Mouse (Mus musculus): ENCODE measurements at regions not wholly inside any gene's neighbourhood (a gene's known extent, or its start where the extent isn't known, plus 50 kb on each side); places are given as distances from the start of the nearest gene placed in this dataset.

DNA sequence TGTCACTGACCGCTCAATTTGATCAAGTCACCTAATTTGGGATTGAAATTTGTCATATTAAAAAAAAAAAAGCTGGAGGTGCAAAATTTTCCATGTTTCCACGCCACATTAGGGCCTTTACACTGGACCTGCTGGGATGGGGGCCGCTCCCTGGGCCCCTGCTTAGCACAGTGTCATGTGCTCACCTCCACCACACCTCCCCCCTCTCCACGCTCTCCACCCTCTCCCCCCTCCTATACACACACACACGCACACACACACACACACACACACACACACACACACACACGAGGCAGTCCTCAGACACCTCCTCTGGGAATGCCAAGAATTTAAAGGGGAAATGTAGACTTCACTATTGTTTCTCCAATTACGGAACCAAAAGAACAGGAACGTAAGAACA, 156.8 kb upstream of the Arid2 start:
- Histone ChIP-seq H3K4me3 (replicated peaks; ENCODE audit: insufficient read depth, low read depth, low read length) (no peak overlapping the region), H3K4me1 (ENCODE audit: control insufficient read depth, insufficient read depth, low read length) (no peaks in the 10 kb centered on the region; the same call in 1 of the 2 replicates), H3K27me3 (ENCODE audit: control insufficient read depth, insufficient read depth, low read length) (no peaks in the 10 kb centered on the region), H3K27ac (ENCODE audit: insufficient read depth, low read length) (no peak overlapping the region)
- no peak for DNase-seq
- TF ChIP-seq CTCF (IDR thresholded peaks at IDR 0.05; ENCODE audit: borderline replicate concordance, insufficient read depth, low read depth, low read length): no peak
- no peak for TF ChIP-seq POLR2A (IDR thresholded peaks at IDR 0.05; ENCODE audit: borderline replicate concordance, insufficient read depth, low read length)
- 77% methylated on average over 8 of the region's 8 CpGs for WGBS

DNA sequence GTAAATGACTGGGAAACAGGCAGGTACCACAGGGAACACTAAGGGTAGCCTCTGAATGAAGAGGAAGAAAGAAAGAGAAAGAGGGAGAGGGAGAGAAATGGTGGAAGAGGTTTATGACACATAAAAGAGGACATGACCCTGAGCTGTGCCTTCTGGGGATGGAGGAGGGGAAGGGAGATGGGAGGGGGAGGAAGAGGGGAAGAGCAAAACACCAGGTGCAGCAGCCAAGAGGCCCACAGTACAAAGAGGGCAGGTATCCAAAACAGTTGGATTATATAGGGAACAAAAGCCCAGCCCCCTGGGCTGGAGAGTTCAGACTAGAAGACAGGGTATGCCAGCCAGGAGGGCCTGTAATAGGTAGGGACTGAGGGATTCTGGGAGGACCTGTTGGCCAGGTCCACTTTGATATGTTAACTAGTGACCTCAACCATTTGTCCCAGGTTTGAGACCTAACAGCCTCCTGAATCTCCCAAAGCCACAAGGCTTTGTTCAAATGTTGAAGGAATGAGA, 155.7 kb upstream of the Arid2 start:
- no peak for TF ChIP-seq POLR2A (IDR thresholded peaks at IDR 0.05; ENCODE audit: borderline replicate concordance, insufficient read depth, low read length)
- TF ChIP-seq CTCF (IDR thresholded peaks at IDR 0.05; ENCODE audit: borderline replicate concordance, insufficient read depth, low read depth, low read length): no peak
- Histone ChIP-seq H3K4me3 (replicated peaks; ENCODE audit: insufficient read depth, low read depth, low read length) (no peak overlapping the region), H3K27me3 (ENCODE audit: control insufficient read depth, insufficient read depth, low read length) (no peaks in the 10 kb centered on the region), H3K27ac (ENCODE audit: insufficient read depth, low read length) (no peak overlapping the region), H3K4me1 (ENCODE audit: control insufficient read depth, insufficient read depth, low read length) (no peaks in the 10 kb centered on the region; the same call in 1 of the 2 replicates)
- DNase-seq: no peak

DNA sequence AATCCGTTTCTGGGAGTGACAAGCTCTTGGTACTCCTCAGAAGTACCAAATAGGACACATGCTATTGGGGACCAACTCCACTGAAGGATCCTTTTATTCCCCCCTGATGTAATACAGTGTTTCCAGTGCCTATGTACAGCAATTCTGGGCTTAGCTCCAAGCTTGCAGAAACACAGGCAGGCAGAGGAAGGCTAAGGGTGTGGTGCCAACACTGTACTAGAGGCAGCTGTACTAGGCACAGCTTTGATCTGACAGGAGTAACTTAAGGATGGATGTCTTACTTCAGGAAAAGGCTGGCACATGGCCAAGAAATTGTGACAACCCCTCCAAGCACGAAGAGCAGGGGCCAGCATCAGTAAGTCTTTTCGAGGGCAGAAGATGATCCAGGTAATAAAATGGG, 154.7 kb upstream of the Arid2 start:
- no peak overlapping the region for H3K27ac ChIP-seq (ENCODE audit: insufficient read depth, low read length)
- 12% methylated on average over 3 of the region's 3 CpGs for WGBS
- no peak for DNase-seq

DNA sequence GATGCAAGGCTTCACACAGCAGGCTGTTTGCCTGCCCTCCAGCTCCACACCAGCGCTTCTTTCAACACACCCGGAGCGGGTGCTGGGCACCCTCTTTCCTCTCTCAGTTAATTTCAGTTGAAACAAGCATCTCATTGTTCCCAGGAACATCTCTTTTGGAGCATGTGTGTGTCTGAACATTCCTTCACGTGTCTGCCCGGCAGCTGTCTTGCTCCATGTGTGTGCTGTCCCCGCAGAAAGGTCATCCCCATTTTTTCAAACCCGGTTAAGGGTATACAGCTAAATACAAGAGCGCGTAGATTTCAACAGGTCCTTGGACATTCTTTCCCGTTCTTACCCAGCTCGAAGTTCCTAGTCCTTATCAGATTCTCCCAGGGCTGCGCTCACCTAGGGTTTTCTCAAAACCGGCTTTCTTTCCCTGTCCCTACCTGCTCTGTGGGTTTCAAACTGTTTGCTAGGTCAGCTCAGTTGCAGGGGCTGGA, 152.0 kb upstream of the Arid2 start:
- 19% methylated on average over 13 of the region's 13 CpGs for WGBS
- no peak for TF ChIP-seq CTCF (IDR thresholded peaks at IDR 0.05; ENCODE audit: borderline replicate concordance, insufficient read depth, low read depth, low read length)
- no peak for TF ChIP-seq POLR2A (IDR thresholded peaks at IDR 0.05; ENCODE audit: borderline replicate concordance, insufficient read depth, low read length)
- H3K27me3 ChIP-seq (ENCODE audit: control insufficient read depth, insufficient read depth, low read length): no peaks in the 10 kb centered on the region

More for the DNA sequence above, 154.7 kb upstream of the Arid2 start:
- H3K27me3 ChIP-seq (ENCODE audit: control insufficient read depth, insufficient read depth, low read length): no peaks in the 10 kb centered on the region
- no peaks in the 10 kb centered on the region; the same call in 1 of the 2 replicates for H3K4me1 ChIP-seq (ENCODE audit: control insufficient read depth, insufficient read depth, low read length)
- TF ChIP-seq CTCF (IDR thresholded peaks at IDR 0.05; ENCODE audit: borderline replicate concordance, insufficient read depth, low read depth, low read length) (no peak), POLR2A (IDR thresholded peaks at IDR 0.05; ENCODE audit: borderline replicate concordance, insufficient read depth, low read length) (no peak)
- no peak overlapping the region for H3K4me3 ChIP-seq (replicated peaks; ENCODE audit: insufficient read depth, low read depth, low read length)

DNA sequence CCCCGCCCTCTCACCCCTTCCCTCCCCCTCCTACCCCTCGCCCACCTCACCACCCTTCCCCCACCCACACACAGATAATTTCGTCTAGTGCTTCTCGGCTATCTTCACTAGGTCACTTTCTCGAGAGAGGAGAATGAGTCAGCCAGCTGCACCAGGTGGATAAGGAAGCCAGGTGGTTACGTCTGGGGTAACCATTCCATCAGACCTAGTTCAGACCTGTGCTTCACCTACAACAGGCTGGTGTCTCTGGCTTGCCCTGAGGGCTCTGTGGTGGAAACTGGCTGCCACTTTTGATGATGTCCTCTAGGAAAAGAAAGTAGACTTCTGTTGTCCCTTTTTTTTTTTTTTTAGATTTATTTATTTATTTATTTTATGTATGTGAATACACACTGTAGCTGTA, 151.5 kb upstream of the Arid2 start:
- no peak overlapping the region for H3K27ac ChIP-seq (ENCODE audit: insufficient read depth, low read length)
- WGBS: 40% methylated on average over 6 of the region's 6 CpGs
- H3K27me3 ChIP-seq (ENCODE audit: control insufficient read depth, insufficient read depth, low read length): no peaks in the 10 kb centered on the region
- no peak for DNase-seq
- no peaks in the 10 kb centered on the region for H3K4me1 ChIP-seq (ENCODE audit: control insufficient read depth, insufficient read depth, low read length)
- H3K4me3 ChIP-seq (replicated peaks; ENCODE audit: insufficient read depth, low read depth, low read length): no peak overlapping the region
- TF ChIP-seq CTCF (IDR thresholded peaks at IDR 0.05; ENCODE audit: borderline replicate concordance, insufficient read depth, low read depth, low read length) (no peak), POLR2A (IDR thresholded peaks at IDR 0.05; ENCODE audit: borderline replicate concordance, insufficient read depth, low read length) (no peak)

More for the DNA sequence above, 152.0 kb upstream of the Arid2 start:
- no peak overlapping the region for H3K27ac ChIP-seq (ENCODE audit: insufficient read depth, low read length)
- no peak for DNase-seq
- no peak overlapping the region for H3K4me3 ChIP-seq (replicated peaks; ENCODE audit: insufficient read depth, low read depth, low read length)
- H3K4me1 ChIP-seq (ENCODE audit: control insufficient read depth, insufficient read depth, low read length): no peaks in the 10 kb centered on the region

DNA sequence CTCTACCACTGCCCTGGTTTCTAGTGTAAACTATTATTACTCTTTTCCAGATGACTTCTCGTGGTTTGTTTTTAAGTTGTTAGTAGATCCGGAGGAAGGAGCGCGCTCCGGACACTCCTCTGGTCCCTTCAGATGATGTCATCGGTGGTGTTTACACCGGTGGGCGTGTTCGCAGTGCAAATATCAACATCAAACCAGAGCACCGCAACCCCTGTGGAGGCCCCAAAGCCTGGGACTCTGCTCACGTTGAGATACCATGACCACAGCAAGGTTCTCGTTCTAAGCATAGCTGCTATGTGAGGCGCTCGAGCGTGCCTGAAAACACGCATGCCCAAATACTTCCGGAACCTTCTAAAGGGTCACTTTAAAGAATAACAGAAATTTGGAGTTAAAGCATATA, 149.8 kb upstream of the Arid2 start:
- H3K4me3 ChIP-seq (replicated peaks; ENCODE audit: insufficient read depth, low read depth, low read length): no peak overlapping the region
- no peak for TF ChIP-seq CTCF (IDR thresholded peaks at IDR 0.05; ENCODE audit: borderline replicate concordance, insufficient read depth, low read depth, low read length)
- TF ChIP-seq POLR2A (IDR thresholded peaks at IDR 0.05; ENCODE audit: borderline replicate concordance, insufficient read depth, low read length): no peak
- WGBS: 93% methylated on average over 17 of the region's 17 CpGs

DNA sequence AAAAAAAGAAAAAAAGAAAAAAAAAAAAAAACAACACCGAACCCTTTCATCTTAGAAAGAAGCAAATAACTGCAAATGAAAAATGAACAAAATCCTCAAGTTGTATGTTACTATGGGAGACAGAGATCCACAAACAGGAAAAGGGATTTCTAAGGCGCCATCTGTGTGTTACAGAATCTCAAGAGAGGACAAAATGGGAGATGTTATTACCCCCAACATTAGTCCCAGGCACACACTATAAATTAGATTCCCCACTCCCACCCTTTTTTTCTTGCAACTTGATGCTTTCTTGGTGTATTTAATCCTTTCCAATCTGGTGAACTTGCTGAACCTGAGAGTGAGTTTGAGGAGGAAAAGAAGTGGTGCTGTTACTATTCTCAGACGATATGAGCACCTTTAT, 149.4 kb upstream of the Arid2 start:
- WGBS: 95% methylated on average over 3 of the region's 3 CpGs
- no peaks in the 10 kb centered on the region for H3K27me3 ChIP-seq (ENCODE audit: control insufficient read depth, insufficient read depth, low read length)
- no peak overlapping the region for H3K27ac ChIP-seq (ENCODE audit: insufficient read depth, low read length)
- DNase-seq: no peak
- no peak for TF ChIP-seq POLR2A (IDR thresholded peaks at IDR 0.05; ENCODE audit: borderline replicate concordance, insufficient read depth, low read length)
- no peak overlapping the region for H3K4me3 ChIP-seq (replicated peaks; ENCODE audit: insufficient read depth, low read depth, low read length)
- no peaks in the 10 kb centered on the region for H3K4me1 ChIP-seq (ENCODE audit: control insufficient read depth, insufficient read depth, low read length)

More for the DNA sequence above, 149.8 kb upstream of the Arid2 start:
- Histone ChIP-seq H3K27me3 (ENCODE audit: control insufficient read depth, insufficient read depth, low read length) (no peaks in the 10 kb centered on the region), H3K27ac (ENCODE audit: insufficient read depth, low read length) (no peak overlapping the region), H3K4me1 (ENCODE audit: control insufficient read depth, insufficient read depth, low read length) (no peaks in the 10 kb centered on the region)
- DNase-seq: no peak

DNA sequence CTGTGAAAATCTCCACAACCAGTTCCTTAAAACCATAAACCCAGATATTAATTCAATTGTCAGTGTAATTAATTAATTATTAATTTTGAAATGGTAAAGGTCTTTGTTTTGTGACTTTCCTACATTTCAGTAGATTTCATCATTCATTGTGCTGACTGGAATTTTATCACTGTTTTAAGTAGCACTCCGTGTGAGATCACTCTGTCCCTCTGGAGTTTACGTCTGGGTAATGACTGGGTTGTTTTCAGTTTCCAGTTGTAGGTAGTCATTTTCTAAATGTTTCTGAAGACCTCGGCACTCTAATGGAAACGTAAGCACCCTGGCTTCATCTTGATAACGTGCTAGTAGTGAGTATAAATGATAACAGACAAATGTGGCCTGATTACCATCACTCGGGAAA, 133.8 kb upstream of the Arid2 start:
- Histone ChIP-seq H3K27me3 (ENCODE audit: control insufficient read depth, insufficient read depth, low read length) (no peaks in the 10 kb centered on the region), H3K4me1 (ENCODE audit: control insufficient read depth, insufficient read depth, low read length) (no peaks in the 10 kb centered on the region), H3K4me3 (replicated peaks; ENCODE audit: insufficient read depth, low read depth, low read length) (no peak overlapping the region), H3K27ac (ENCODE audit: insufficient read depth, low read length) (no peak overlapping the region)
- WGBS: 88% methylated on average over 6 of the region's 6 CpGs
- no peak for DNase-seq
- no peak for TF ChIP-seq CTCF (IDR thresholded peaks at IDR 0.05; ENCODE audit: borderline replicate concordance, insufficient read depth, low read depth, low read length)
- no peak for TF ChIP-seq POLR2A (IDR thresholded peaks at IDR 0.05; ENCODE audit: borderline replicate concordance, insufficient read depth, low read length)

All from cerebellum, adult 2 months (tissue).